Mouse (Mus musculus) ES-Bruce4 (cell line): ENCODE measurements around the gene Isca1. TPM values are rescaled to one million over a fixed set of nuclear protein-coding genes. Genes with fewer than 3 reads are reported as not detected.

Experiments
- H3K27ac ChIP-seq: 2 replicates; pipeline ENCODE4 v1.5.1; 2012; ENCODE audit warnings: low read length, inconsistent platforms; ENCODE audit not compliant: insufficient read depth
- H3K27me3 ChIP-seq: 2 replicates; pipeline ENCODE4 v1.6.1; 2012; ENCODE audit warnings: mild to moderate bottlenecking, low read length, inconsistent platforms; ENCODE audit not compliant: control insufficient read depth, poor library complexity, insufficient read depth, severe bottlenecking
- H3K36me3 ChIP-seq: 2 replicates; pipeline ENCODE4 v1.6.1; 2012; ENCODE audit warnings: inconsistent platforms, mild to moderate bottlenecking, low read length, moderate library complexity; ENCODE audit not compliant: control insufficient read depth, poor library complexity, insufficient read depth, severe bottlenecking
- H3K4me1 ChIP-seq: one replicate; pipeline ENCODE4 v1.8.1; 2011; ENCODE audit warnings: low read length; ENCODE audit not compliant: control insufficient read depth, insufficient read depth
- H3K4me3 ChIP-seq: 2 replicates; pipeline ENCODE4 v1.5.1; 2011; ENCODE audit warnings: low read depth, mild to moderate bottlenecking, low read length
- H3K9ac ChIP-seq: 2 replicates; pipeline ENCODE4 v1.6.1; 2012; ENCODE audit warnings: low read depth, mild to moderate bottlenecking, inconsistent platforms; ENCODE audit not compliant: poor library complexity, severe bottlenecking
- H3K9me3 ChIP-seq: replicated peaks from 2 replicates; pipeline ENCODE4 v1.6.1; 2012; ENCODE audit warnings: mild to moderate bottlenecking, low read length, inconsistent platforms; ENCODE audit not compliant: control insufficient read depth, poor library complexity, insufficient read depth, severe bottlenecking
- CTCF ChIP-seq: IDR thresholded peaks from one replicate; pipeline ENCODE4 v1.8.1; 2011; ENCODE audit warnings: low read depth, low read length
- EP300 ChIP-seq: IDR thresholded peaks from 2 replicates; pipeline ENCODE4 v1.6.1; 2011; ENCODE audit warnings: low read depth, low read length; ENCODE audit not compliant: insufficient read depth
- POLR2A ChIP-seq: IDR thresholded peaks from one replicate; pipeline ENCODE4 v1.8.1; 2011; ENCODE audit warnings: low read length; ENCODE audit not compliant: insufficient read depth
- polyA plus RNA-seq: library from polyadenylated mRNA; stranded (reverse); fragments of >200 nt; gene quantifications from 2 replicates; pipeline ENCODE4 v1.2.4, GENCODE M21; 2011; ENCODE audit warnings: low read depth; ENCODE audit not compliant: missing spikeins, insufficient read depth, insufficient read length

The Isca1 gene
- polyA plus RNA-seq, 1 experiment, result 42.0 TPM

DNA sequence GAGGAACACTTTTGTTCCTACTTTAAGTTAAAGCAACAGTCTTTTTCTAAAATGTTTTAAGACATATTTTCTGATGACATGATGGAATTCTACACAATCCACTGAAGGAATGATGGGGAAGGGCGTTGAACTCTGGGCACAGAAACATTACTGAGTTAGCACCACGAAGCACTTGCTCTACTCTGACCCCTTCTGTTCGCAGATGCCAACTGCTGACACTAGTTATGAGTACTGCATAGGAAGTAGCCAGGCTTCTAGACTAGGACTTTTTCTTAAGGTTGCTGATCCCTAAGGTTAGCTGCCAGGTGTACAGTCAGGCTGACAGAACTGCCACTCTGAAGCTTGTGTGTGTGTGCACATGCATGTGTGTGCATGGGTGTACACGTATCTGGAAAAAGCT is 9.6 kb upstream of the Isca1 start:
- H3K9me3 ChIP-seq, result no peaks in the 10 kb centered on the region
- H3K4me3 ChIP-seq, result no peak overlapping the region
- no peak for TF ChIP-seq POLR2A
- H3K4me1 ChIP-seq, result no peaks in the 10 kb centered on the region
- no peak overlapping the region for H3K9ac ChIP-seq
- no peaks in the 10 kb centered on the region for H3K27me3 ChIP-seq
- no peak overlapping the region for H3K27ac ChIP-seq
- H3K36me3 ChIP-seq, result peaks cover 24% of the 10 kb centered on the region

DNA sequence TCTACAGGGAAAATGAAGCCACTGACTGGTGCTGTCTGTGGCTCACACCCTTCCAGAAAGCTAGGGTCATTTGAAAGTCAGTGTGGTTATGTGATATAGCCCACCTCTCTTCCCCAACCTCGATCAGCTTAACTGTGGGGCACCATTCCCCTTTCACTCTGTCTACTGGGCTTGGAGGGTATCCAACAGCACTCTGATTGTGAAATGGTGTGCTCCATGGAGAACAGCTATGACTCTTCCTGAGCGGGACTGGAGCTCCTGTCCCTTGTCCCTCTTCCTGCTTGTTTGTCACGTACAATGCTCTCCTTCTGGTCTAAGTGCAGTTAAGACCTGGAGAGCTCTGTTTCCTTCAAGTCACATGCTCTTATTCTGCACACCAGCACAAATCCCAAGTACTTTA is 5.6 kb upstream of the Isca1 start:
- H3K4me3 ChIP-seq, result no peak overlapping the region

DNA sequence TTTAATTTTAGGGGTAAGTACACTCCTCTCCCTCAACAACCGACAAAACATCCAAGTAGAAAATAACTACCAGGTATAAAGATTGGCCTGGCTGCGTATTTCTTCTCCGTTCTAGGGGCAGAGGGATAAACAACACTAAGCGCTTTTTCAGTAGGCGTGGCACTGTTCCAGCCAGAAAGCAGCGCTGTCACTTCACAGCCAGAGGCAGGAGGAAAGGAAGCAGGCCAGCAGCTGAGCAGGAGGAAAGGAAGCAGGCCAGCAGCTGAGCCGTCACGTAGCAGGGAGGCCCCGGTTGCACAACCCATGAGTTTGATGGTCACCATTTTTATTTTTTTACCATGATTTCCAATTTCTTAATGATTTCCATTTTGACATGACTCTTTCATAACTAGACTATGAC is 1.6 kb upstream of the Isca1 start:
- Histone ChIP-seq H3K4me3 (no peak overlapping the region), H3K9me3 (no peaks in the 10 kb centered on the region), H3K4me1 (peaks cover 2% of the 10 kb centered on the region), H3K36me3 (0 out of 2 replicates have a peak, but pooled peaks cover 2% of the 10 kb centered on the region), H3K27ac (no peak overlapping the region), H3K9ac (no peak overlapping the region), H3K27me3 (no peaks in the 10 kb centered on the region)
- TF ChIP-seq POLR2A (no peak), EP300 (no peak), CTCF (no peak)

More for the DNA sequence above, 5.6 kb upstream of the Isca1 start:
- H3K36me3 ChIP-seq, result peaks cover 7% of the 10 kb centered on the region; the same call in 1 of the 2 replicates
- peaks cover 2% of the 10 kb centered on the region for H3K4me1 ChIP-seq
- no peak overlapping the region for H3K9ac ChIP-seq
- no peaks in the 10 kb centered on the region for H3K27me3 ChIP-seq
- H3K27ac ChIP-seq, result no peak overlapping the region
- TF ChIP-seq CTCF, result no peak
- H3K9me3 ChIP-seq, result no peaks in the 10 kb centered on the region

DNA sequence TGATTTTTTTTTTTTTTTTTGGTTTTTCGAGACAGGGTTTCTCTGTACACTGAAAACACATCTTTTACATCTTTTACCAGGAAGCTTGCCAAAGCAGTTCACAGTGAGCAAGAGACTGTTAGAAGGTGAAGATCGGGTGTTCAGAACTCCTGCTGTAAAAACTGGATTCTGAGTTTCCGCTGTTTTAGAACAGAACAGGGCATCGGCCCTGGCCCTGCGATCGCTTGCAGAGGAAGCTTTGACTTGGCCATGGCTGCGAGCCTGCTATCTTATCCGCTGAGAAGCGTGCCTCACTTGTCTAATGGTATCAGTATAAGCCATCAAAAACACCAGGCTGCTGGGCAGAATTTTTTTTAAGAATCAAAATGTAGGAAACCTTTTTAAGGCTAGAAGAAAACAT is 1.2 kb upstream of the Isca1 start:
- H3K9ac ChIP-seq, result peak overlapping the region; percentile 75
- 0 out of 2 replicates have a peak overlapping the region, but pooled peaks have one; percentile 12 for H3K4me3 ChIP-seq
- no peaks in the 10 kb centered on the region for H3K27me3 ChIP-seq
- peaks cover 2% of the 10 kb centered on the region for H3K4me1 ChIP-seq
- no peaks in the 10 kb centered on the region for H3K9me3 ChIP-seq
- H3K36me3 ChIP-seq, result 0 out of 2 replicates have a peak, but pooled peaks cover 2% of the 10 kb centered on the region
- no peak for TF ChIP-seq POLR2A
- no peak for TF ChIP-seq CTCF
- no peak for TF ChIP-seq EP300
- H3K27ac ChIP-seq, result peak overlapping the region; percentile 89; the same call in 1 of the 2 replicates

DNA sequence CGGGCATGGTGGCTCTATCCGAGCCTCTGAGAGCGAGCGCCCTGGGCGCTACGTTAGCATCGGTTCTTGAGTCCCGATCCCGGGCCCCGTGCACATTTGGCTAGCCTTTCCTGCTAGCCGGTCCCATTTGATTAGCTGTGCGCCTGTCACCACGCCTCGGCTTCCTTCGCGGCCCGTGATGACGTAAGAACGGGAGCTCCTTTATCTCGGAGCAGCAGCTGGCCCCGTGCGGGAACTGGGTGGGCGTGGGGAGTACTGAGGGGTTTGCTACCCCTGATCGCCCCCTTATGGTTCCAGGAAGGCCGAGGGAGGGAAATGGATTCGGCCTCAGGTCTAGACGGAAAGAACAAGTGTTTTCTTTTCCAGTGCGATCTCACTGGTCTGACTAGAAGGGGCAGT is 553 bp upstream of the Isca1 start:
- peak overlapping the region; percentile 92 for H3K4me3 ChIP-seq
- peak overlapping the region; percentile 75 for H3K9ac ChIP-seq

DNA sequence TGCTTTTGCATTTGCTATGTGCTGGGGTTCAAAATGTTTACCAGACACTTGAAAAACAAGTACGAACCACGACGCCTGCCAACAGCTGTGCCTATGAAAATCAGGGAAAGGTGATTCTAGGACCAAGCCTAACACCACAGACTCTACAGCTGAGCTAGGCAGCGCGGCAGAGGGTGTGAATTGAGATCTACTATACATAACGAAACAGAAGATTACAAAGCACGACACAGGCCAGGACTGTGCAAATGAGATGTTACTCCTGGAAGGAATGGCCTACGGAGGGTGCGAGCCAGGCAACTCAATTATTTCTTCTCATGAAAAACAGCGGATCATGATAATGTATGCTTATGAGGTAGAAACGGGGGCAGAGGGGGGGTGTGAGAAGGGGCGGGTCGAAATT is 1.1 kb downstream of the Isca1 start:
- no peak for TF ChIP-seq EP300
- no peak for TF ChIP-seq POLR2A
- no peak for TF ChIP-seq CTCF

More for the DNA sequence above, 553 bp upstream of the Isca1 start:
- H3K4me1 ChIP-seq, result peaks cover 2% of the 10 kb centered on the region
- no peaks in the 10 kb centered on the region for H3K9me3 ChIP-seq
- no peaks in the 10 kb centered on the region for H3K27me3 ChIP-seq
- peak; percentile 11 for TF ChIP-seq CTCF
- TF ChIP-seq EP300, result no peak
- no peaks in the 10 kb centered on the region for H3K36me3 ChIP-seq
- peak overlapping the region; percentile 89 for H3K27ac ChIP-seq

More for the DNA sequence above, 1.1 kb downstream of the Isca1 start:
- no peaks in the 10 kb centered on the region for H3K36me3 ChIP-seq
- H3K27ac ChIP-seq, result no peak overlapping the region
- no peaks in the 10 kb centered on the region for H3K9me3 ChIP-seq
- H3K4me1 ChIP-seq, result peaks cover 2% of the 10 kb centered on the region
- peak overlapping the region; percentile 73 for H3K9ac ChIP-seq
- no peaks in the 10 kb centered on the region for H3K27me3 ChIP-seq
- H3K4me3 ChIP-seq, result peak overlapping the region; percentile 6; the same call in 1 of the 2 replicates
